Mouse (Mus musculus): ENCODE measurements around the gene Ubox5.
A peak's percentile ranks its signal among the peaks of the same experiment; 100 is the strongest.
"Not testable (repeated sequence)": the region's sequence is repeated elsewhere in the genome, so short reads cannot be mapped to it uniquely, and the experiment has no call there.

Gene Ubox5

DNA sequence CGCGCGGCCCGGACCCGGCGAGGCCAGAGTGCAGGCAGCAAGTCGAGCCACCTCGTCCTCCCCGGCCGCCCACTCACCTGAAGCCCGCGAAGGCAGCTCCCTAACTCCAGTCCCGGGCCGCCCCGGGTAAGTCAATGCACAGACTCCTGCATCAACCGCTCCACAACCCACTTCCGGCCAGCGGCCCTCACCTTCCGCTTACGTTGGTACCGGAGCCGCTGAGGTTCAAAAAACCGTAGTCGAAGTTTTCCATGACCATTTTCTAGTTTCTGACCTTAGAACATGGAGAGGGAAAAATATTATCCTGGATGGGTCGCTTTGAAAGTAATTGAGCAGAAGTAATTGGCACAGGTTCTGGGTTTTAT, at the start of gene Ubox5, which contains the start of gene Fastkd5:
Ubox5 (minus strand) TSS at position 200 of the 365 bp plus-strand sequence.
Fastkd5 (minus strand) TSS at position 189 of the 365 bp plus-strand sequence.
- DNase-seq, result peak; percentile 92 to 96

DNA sequence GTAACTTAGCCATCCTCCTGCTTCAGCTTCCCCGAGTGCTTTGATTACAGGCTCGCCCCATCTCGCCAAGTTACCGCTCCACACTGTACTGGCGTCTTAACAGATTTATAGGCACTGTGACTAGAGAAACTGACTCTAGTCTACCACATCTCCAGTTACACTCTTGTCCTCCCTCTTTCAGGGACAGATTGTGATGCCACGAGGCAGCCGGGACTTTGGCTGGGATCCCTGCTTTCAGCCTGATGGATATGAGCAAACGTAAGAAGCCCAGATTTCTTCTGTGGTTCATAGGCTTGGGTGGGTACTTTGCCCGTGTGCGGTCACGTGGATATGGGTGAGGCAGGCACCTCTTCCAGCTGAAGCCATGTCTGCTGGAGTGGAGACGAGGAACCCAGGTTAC, 49.3 kb upstream of the Ubox5 start:
- no peak for DNase-seq

- no peak for DNase-seq
These were observed 47.4 kb upstream of the Ubox5 start for GRCm38 (mm10) chr2:130677211-130677610.

DNA sequence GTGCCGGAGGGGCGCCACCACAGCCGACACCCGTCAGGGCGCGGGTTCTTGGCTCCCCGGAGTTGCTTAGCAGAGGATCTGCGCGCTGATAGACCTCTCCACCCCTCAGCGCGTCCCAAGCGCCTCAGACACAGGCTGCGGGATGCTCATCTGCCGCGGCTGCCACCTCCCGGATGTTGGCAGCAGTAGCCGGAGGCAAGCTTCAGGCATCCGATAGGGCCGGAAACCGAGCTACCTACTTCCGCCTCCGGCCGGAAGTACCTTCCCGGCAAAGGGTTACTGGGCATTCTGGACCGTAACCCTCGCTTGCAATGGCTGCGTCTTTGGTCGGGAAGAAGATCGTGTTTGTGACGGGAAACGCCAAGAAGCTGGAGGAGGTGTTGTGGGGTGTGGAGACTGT, 37.7 kb upstream of the Ubox5 start, which contains the start of gene Itpa:
Itpa (plus strand) TSS at position 52 of the 400 bp plus-strand sequence.
- peak; percentile 87 to 89 for DNase-seq

GRCm38 (mm10) chr2:130664102-130664701, 34.4 kb upstream of the Ubox5 start, which contains the start of gene Ddrgk1:
Ddrgk1 (minus strand) TSS chr2:130664659.
- peak; percentile 93 to 94 for DNase-seq

DNA sequence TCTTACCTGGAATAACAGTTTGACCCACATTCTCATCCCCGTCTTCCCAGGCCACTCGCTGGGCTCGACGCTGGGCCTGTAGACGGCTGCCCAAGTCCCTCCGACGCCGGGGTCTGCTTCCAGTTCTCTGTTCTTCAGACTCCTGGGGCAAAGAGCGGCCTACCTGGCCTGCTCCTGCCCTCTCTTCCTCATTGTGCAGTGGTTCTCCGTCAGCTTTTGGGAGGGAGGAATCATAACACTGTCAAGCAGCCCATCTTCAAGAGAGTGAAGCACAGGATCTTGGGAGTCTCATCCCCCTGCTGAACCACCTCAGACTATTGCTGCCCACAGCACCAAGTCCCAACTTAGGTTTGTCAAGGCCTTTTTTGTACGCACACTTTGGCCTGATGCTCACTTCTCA, 33.5 kb upstream of the Ubox5 start:
- DNase-seq, result no peak

- no peak for DNase-seq
These were observed 28.7 kb upstream of the Ubox5 start for GRCm38 (mm10) chr2:130658530-130658929.

GRCm38 (mm10) chr2:130657541-130657940, 27.7 kb upstream of the Ubox5 start:
- DNase-seq, result no peak

GRCm38 (mm10) chr2:130656536-130656935, 26.7 kb upstream of the Ubox5 start:
- no peak for DNase-seq

DNA sequence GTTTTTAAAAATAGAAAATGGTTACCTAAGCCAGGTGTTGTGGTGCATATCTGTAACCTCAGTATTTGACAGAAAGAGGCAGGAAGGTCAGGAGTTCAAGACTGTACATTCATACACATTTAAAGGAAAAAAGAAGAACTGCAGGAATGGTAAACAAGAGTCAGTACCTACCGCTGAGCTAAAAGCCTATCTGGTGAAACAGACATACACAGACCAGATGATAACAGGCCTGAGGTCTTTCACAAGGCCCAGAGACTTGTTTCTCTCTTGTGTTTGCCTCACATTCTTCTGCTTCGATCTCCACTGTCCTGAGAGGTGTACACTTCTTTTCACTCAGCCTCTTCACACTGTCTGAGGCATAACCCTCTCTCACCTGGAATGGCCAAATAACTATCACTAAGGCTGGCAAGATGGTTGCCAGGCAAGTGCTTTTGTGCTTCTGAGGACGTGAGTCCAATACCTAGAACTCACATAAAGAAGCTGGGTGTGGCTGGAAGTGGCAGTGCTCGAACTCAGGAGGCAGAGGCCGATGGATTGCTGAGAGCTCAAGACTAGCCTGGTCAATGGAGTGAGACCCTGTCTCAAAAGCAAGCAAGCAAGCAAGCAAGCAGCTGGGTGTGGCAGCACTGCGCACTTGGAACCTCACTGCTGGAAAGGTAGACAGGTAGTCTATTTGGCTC, 26.0 kb upstream of the Ubox5 start:
- no peak for DNase-seq

- DNase-seq, result no peak
These were observed 23.9 kb upstream of the Ubox5 start for GRCm38 (mm10) chr2:130653760-130654159.

DNA sequence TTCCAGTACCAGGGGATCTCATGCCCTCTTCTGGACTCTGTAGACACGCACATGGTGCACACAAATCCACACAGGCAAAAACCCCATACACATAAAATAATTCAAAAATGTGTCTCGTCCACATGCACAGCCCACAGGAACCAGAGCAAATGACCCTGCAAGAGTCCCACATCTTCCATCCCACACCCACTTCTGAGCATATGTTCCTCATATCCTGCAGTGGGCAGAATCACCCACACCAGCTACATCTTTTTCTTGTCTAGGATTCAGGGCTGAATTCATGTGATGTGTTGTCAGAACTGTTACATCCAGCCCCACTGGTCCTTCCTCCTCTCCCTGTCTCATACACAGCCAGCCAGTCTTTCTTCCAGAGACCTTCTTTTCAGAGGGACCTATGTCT, 23.5 kb upstream of the Ubox5 start:
- no peak for DNase-seq

DNA sequence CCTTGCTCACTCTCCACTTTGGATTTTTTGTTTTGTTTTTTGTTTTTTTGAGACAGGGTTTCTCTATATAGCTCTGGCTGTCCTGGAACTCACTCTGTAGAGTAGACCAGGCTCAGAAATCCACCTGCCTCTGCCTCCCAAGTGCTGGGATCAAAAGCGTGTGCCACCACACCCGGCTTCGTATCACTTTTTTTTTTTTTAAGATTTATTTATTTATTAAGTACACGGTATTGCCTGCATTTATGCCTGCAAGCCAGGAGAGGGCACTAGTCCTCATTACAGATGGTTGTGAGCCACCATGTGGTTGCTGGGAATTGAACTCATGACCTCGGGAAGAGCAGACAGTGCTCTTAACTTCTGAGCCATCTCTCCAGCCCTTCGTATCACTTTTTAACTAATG, 19.2 kb upstream of the Ubox5 start:
- not testable (repeated sequence) for DNase-seq

DNA sequence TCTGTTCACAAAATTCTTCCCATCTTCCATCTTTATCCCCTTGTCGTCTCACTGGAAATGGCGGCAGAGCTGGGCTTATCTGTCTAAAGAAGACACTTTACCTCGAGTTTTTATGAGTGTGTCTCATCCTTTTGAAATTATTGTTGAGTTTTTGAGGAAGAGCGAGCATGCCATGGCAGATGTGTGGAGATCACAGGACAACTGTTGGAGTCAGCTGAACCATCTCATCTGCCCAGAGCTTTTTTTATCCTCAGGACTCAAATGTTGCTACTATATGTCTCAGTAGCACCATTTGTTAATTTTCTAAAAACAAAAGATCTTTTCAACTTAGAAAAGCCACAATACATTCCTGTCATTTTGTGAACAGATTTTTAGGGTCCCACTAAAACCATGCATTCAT, 15.4 kb upstream of the Ubox5 start:
- no peak for DNase-seq

GRCm38 (mm10) chr2:130642684-130643369, 13.0 kb upstream of the Ubox5 start, which contains the start of gene Lzts3:
Lzts3 (minus strand) TSS chr2:130642803.
- DNase-seq, result peak; percentile 87 to 97

DNA sequence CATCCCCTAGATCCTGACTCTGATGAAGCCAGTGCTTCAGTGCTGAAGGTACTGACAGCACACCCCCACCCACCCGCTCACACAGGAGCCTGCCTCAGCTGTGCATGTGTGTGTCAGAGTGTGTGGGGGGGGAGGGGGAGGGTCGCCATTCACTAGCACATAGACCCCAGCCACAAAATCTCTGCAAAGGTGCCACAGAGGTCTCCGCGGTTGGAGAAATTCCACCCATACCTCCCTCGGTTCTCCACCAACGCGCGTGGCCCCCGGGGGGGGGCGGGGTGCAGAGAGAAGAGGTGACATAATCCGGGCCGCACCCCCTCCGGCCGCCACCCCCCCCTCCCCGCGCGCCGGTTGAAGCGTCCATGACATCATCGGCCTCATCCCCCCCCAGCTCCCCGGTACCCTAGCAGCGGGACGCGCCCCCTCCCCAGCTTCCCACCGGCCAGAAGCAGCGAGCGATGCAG, 12.4 kb upstream of the Ubox5 start:
- no peak for DNase-seq

- no peak for DNase-seq
These were observed 11.7 kb upstream of the Ubox5 start for GRCm38 (mm10) chr2:130641351-130642025.

GRCm38 (mm10) chr2:130639276-130639675, 9.4 kb upstream of the Ubox5 start:
- no peak for DNase-seq

- no peak for DNase-seq
These were observed 8.3 kb upstream of the Ubox5 start for GRCm38 (mm10) chr2:130638101-130638611.

GRCm38 (mm10) chr2:130635847-130636246, 6.0 kb upstream of the Ubox5 start:
- peak; percentile 20 to 32 for DNase-seq

- peak; percentile 49 to 51 for DNase-seq
These were observed 5.0 kb upstream of the Ubox5 start for GRCm38 (mm10) chr2:130634739-130635411.

Measured in cerebellum, postnatal 36 days (tissue).